Mouse (Mus musculus) kidney, adult 9 months (tissue): ENCODE measurements around the gene Mbl1.

Experiments
- DNase-seq: peaks from one replicate; pipeline ENCODE4 v3.0.0; 2022

Gene Mbl1

GRCm38 (mm10) chr14:41198037-41198730 is 46.9 kb downstream of the Mbl1 start:
- no peak for DNase-seq
